10 mouse cellular contexts compared by ENCODE assay signal in genomic region chr16:22622286-22622685, GRCm38 (mm10). TPM values are rescaled to one million over a fixed set of nuclear protein-coding genes. Genes with fewer than 3 reads are reported as not detected.
DNase-seq lines count a peak whose midpoint lies in the region; ATAC-seq lines count a peak whose summit lies in the region.
"Had no signal": no experiment of that assay in that cellular context is flagged by ENCODE, and none has a peak within 500 bp of the region (broad histone marks: within the 10 kb centered on the region; RNA-seq: fewer than 3 reads in every experiment).

No protein-coding gene starts in this region.

- no peak overlapping the region for H3K9ac ChIP-seq in embryonic facial prominence, embryonic 14.5 days (ENCODE audit: low read depth, low read length)
- H3K9ac ChIP-seq: midbrain, embryonic 15.5 days had no signal

- no peak overlapping the region for H3K4me2 ChIP-seq in embryonic facial prominence, embryonic 14.5 days (ENCODE audit: low read depth, low read length)
- H3K4me2 ChIP-seq: midbrain, embryonic 15.5 days had no signal

- DNase-seq in NIH3T3 (ENCODE audit: low read depth) (peak; percentile 9), R1 (ENCODE audit: low read depth, low spot score) (peak; percentile 72)
- DNase-seq in embryonic facial prominence, embryonic 14.5 days (ENCODE audit: low spot score), result peak; percentile 20
- DNase-seq in limb, embryonic 10.5 days (ENCODE audit: low spot score), result no peak
- DNase-seq in adrenal gland, postnatal 4 days (ENCODE audit: low spot score in 2 of 2), result no peak
- DNase-seq in adrenal gland, adult 8-10 months, result no peak
- DNase-seq in thymus, postnatal 0 days (ENCODE audit: low spot score), result no peak
- no peak for DNase-seq in layer of hippocampus, adult 9-11 months

- no peak for ATAC-seq in embryonic facial prominence, embryonic 14.5 days (ENCODE audit: low read depth)
- ATAC-seq: hindbrain, embryonic 16.5 days; midbrain, embryonic 15.5 days had no signal

- H3K4me1 ChIP-seq in embryonic facial prominence, embryonic 14.5 days (ENCODE audit: control insufficient read depth, insufficient read depth, low read length), result no peaks in the 10 kb centered on the region
- peaks cover 7% of the 10 kb centered on the region; the same call in 1 of the 2 replicates for H3K4me1 ChIP-seq in limb, embryonic 10.5 days

- H3K27ac ChIP-seq in embryonic facial prominence, embryonic 14.5 days (replicated peaks; ENCODE audit: low read depth, low read length), result no peak overlapping the region
- 0 out of 2 replicates have a peak overlapping the region, but pooled peaks have one; percentile 11 for H3K27ac ChIP-seq in limb, embryonic 10.5 days
- H3K27ac ChIP-seq: midbrain, embryonic 15.5 days had no signal

- WGBS in embryonic facial prominence, embryonic 14.5 days, result 17% methylated on average over 9 of the region's 9 CpGs
- 24% methylated on average over 9 of the region's 9 CpGs for WGBS in limb, embryonic 10.5 days

- no peaks in the 10 kb centered on the region for H3K9me3 ChIP-seq in embryonic facial prominence, embryonic 14.5 days (ENCODE audit: control insufficient read depth, low read length)
- no peaks in the 10 kb centered on the region for H3K9me3 ChIP-seq in limb, embryonic 10.5 days (replicated peaks)
- H3K9me3 ChIP-seq: midbrain, embryonic 15.5 days had no signal

- H3K27me3 ChIP-seq in embryonic facial prominence, embryonic 14.5 days (replicated peaks; ENCODE audit: control insufficient read depth, insufficient read depth, low read length), result no peaks in the 10 kb centered on the region
- no peaks in the 10 kb centered on the region for H3K27me3 ChIP-seq in limb, embryonic 10.5 days (ENCODE audit: low read depth, poor library complexity, severe bottlenecking)
- H3K27me3 ChIP-seq: midbrain, embryonic 15.5 days had no signal

- no peaks in the 10 kb centered on the region for H3K36me3 ChIP-seq in embryonic facial prominence, embryonic 14.5 days (ENCODE audit: control insufficient read depth, insufficient read depth, low read length)
- H3K36me3 ChIP-seq in limb, embryonic 10.5 days, result no peaks in the 10 kb centered on the region
- H3K36me3 ChIP-seq: midbrain, embryonic 15.5 days had no signal

- H3K4me3 ChIP-seq in embryonic facial prominence, embryonic 14.5 days (ENCODE audit: low read depth, low read length), result no peak overlapping the region
- no peak overlapping the region for H3K4me3 ChIP-seq in limb, embryonic 10.5 days
- H3K4me3 ChIP-seq: midbrain, embryonic 15.5 days had no signal

RNA-seq across cellular contexts. Expression of gene Dgkg, which starts 34.7 kb away (rescaled TPM):
- 0.51 and 1.4 TPM in 2 replicates for polyA plus RNA-seq in embryonic facial prominence, embryonic 14.5 days (2014; fragmentation: Nextera tagmentation; extraction: Ambion mirVana)
- 0.16 and 0.29 TPM in 2 replicates for polyA plus RNA-seq in limb, embryonic 10.5 days (2016; fragmentation: Nextera tagmentation; extraction: Ambion mirVana)
- 1 to 10 TPM; 4.8 to 5.4 TPM for total RNA-seq in adrenal gland, postnatal 4 days (2021)
- 1 to 10 TPM; 3.3 to 6.6 (median 5.2) TPM for total RNA-seq in adrenal gland, adult 8-10 months (2022)
- 4.0 and 5.6 TPM in 2 replicates for polyA plus RNA-seq in thymus, postnatal 0 days (2015; fragmentation: Nextera tagmentation; extraction: Ambion mirVana)

Comparison
In these comparisons a context has a peak if more than half of its experiments do, and no peak if none do; other contexts are left out.
1. DNase-seq: peak in NIH3T3 (single experiment), R1 (single experiment) and embryonic facial prominence, embryonic 14.5 days (single experiment); none in limb, embryonic 10.5 days (single experiment), adrenal gland, postnatal 4 days (0 of 2), adrenal gland, adult 8-10 months (single experiment), thymus, postnatal 0 days (single experiment) and layer of hippocampus, adult 9-11 months (single experiment).